Mouse (Mus musculus): ENCODE data around the gene Ubxn11. TPM values are rescaled to one million over a fixed set of nuclear protein-coding genes. Genes with fewer than 3 reads are reported as not detected.

The Ubxn11 gene
- polyA plus RNA-seq, 1 experiment from 2014 or later, result 13.4 TPM

DNA sequence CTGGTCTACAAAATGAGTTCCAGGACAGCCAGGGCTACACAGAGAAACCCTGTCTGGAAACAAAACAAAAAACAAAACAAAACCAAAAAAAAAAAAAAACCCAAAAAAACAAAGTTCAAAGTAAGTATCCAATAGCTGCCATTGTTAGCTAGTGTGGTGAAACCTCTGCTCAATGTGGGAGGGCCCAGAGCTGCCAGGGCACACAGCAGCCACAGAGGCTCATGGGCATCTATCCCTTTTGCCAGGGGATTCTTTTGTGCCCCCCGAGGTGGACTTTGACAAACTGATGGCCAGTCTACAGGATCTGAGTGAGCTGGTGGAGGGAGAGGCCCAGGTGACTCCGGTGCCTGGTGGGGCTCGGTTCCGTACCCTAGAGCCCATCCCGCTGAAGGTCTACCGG, 20.8 kb downstream of the Ubxn11 start:
- 95% methylated on average over 6 of the region's 6 CpGs for WGBS
- Histone ChIP-seq H3K27ac (no peak overlapping the region), H3K4me1 (peaks cover 21% of the 10 kb centered on the region), H3K36me3 (no peaks in the 10 kb centered on the region), H3K4me2 (replicated peaks) (no peak overlapping the region), H3K4me3 (no peak overlapping the region), H3K9ac (no peak overlapping the region), H3K9me3 (replicated peaks) (no peaks in the 10 kb centered on the region), H3K27me3 (no peaks in the 10 kb centered on the region)
- no peak for ATAC-seq (ENCODE audit: low FRiP score)

DNA sequence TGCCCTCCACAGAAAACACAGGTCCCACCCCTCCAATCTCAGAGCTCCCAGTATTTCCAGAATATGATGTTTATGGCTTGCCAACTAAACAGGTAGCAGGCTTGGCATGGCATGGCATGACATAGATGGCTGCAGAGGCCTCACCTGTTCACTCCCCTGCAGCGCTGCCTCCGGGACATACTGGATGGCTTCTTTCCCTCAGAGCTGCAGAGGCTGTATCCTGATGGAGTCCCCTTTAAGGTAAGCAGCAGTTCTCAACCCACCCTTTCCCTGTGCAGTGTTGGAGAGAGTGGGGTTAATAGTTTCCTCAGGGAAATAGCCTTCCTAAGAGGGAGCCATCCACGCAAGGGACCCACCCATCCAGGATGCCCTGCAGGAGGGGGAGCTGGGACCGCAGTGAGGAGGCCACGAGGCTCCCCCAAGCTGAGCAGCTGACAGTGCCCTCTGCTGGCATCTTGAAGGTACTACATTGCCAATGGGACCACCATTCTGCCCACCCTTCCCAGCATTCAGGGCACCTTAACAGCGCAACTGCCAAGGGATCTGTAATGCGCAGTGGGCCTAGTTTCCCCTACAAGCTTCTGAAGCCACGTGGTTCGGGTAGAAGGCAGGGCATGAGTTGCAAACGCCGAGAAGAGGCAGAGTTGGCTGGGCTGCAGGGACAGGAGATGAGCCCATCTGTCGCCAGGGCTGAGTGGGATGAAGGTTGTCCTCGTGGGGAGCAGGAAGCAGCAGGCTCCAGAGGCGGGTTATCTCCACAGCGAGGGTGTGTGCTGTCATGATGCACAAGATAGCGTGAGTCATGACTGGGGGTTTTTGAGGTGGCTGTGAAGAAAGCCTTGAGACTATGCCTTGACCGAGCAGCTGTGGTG, 21.5 kb downstream of the Ubxn11 start:
- no peaks in the 10 kb centered on the region for H3K27me3 ChIP-seq

DNA sequence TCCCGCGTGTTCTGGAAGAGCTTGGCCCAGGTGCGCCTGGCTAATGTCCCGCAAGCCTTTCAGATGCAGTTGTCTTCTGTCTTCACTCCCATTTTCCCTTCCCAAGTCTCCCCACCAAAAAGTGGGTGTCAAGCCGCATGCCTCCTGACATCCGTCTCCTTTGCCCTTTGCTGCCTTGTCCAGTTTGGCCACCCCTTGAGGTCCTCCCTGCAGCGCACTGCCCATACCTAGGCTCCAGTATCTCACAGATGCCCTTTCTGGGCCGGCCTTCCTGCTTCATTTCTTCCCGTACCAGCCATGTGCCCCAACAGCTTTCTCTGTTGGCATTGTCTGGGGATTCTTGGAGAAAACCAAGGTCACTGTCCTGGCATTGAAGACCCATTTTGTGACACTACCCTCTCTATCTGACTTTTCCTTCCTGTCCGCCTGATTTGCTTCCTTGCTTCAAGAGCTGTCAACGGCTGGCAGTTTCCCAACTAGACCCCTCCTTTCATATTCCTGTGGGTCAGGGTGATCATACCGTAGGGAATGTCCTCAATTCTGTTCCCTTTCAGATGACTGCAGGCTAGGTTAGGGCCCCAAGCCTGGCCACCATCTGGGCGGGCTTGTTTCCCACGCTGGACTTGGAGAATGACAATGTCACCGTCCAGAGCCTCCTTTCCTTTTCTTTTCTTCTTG, 23.2 kb downstream of the Ubxn11 start:
- 90% methylated on average over 15 of the region's 15 CpGs for WGBS
- no peak for ATAC-seq (ENCODE audit: low FRiP score)
- Histone ChIP-seq H3K4me1 (peaks cover 29% of the 10 kb centered on the region), H3K4me3 (no peak overlapping the region), H3K36me3 (peaks cover 2% of the 10 kb centered on the region), H3K9me3 (replicated peaks) (no peaks in the 10 kb centered on the region), H3K4me2 (replicated peaks) (no peak overlapping the region), H3K27ac (no peak overlapping the region), H3K9ac (no peak overlapping the region), H3K27me3 (no peaks in the 10 kb centered on the region)

More for the DNA sequence above, 21.5 kb downstream of the Ubxn11 start:
- Histone ChIP-seq H3K36me3 (no peaks in the 10 kb centered on the region), H3K4me3 (no peak overlapping the region), H3K9me3 (replicated peaks) (no peaks in the 10 kb centered on the region), H3K4me1 (peaks cover 23% of the 10 kb centered on the region), H3K9ac (no peak overlapping the region; the same call in 1 of the 2 replicates), H3K27ac (no peak overlapping the region), H3K4me2 (replicated peaks) (no peak overlapping the region)
- 25% methylated on average over 17 of the region's 17 CpGs for WGBS
- ATAC-seq (ENCODE audit: low FRiP score), result no peak

DNA sequence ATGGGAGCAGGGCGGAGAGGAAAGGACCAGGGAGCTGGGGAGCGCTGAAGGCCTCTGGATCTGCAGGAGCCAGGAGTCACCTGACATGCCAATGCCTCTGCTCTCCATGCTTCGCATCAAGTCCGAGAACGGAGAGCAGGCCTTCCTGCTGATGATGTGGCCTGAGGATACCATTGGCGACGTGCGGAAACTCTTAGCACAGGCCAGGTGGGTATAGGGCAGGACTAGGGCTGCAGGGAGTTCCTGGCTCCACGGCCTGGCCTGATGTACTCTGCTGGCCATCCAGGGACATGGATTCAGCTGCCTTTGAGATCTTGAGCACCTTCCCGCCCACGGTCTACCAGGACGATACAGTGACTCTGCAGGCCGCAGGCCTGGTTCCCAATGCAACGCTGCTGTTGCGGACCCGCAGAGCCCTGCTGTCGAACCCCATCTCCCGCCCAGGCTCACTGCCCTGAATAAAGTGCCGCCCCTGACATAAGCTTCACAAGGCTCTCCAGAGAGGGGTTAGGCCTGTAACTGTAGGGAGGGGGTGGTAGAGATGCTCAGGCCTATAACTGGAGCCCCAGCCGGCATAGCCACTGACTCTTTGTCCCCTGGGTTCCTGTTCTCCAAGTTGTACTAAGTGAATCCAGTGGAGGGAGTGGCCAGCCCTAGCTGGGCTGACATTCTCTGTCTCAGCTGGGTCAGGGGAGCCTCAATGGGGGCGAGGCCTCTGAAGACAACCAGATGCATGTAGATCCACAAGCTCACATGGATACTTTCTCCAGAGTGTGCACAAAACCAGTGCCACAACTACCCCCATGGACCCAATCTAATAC, 24.1 kb downstream of the Ubxn11 start:
- no peak overlapping the region for H3K4me3 ChIP-seq
- ATAC-seq (ENCODE audit: low FRiP score), result no peak
- no peak overlapping the region for H3K27ac ChIP-seq
- H3K36me3 ChIP-seq, result peaks cover 12% of the 10 kb centered on the region
- H3K4me2 ChIP-seq (replicated peaks), result 0 out of 2 replicates have a peak overlapping the region, but pooled peaks have one; percentile 91
- no peak overlapping the region for H3K9ac ChIP-seq
- no peaks in the 10 kb centered on the region for H3K27me3 ChIP-seq
- 86% methylated on average over 21 of the region's 21 CpGs for WGBS
- H3K9me3 ChIP-seq (replicated peaks), result no peaks in the 10 kb centered on the region
- peaks cover 29% of the 10 kb centered on the region for H3K4me1 ChIP-seq

DNA sequence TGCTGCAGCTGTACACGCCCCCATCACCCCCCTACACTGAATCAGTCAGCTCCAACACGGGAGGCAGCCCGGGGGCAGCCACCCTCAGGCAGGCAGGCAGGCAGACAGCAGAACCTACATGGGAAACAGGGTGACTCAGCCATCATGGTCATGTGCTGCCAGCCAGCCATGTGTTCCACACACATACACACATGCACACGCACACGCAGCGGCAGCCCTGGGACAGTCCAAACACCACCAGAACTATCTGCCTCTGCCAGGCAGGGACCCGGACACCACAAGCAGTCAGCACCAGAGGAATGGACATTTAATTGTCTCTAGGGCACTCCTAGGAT, 24.7 kb downstream of the Ubxn11 start:
- Histone ChIP-seq H3K4me2 (replicated peaks) (0 out of 2 replicates have a peak overlapping the region, but pooled peaks have one; percentile 91), H3K4me3 (no peak overlapping the region)
- no peak for ATAC-seq (ENCODE audit: low FRiP score)

DNA sequence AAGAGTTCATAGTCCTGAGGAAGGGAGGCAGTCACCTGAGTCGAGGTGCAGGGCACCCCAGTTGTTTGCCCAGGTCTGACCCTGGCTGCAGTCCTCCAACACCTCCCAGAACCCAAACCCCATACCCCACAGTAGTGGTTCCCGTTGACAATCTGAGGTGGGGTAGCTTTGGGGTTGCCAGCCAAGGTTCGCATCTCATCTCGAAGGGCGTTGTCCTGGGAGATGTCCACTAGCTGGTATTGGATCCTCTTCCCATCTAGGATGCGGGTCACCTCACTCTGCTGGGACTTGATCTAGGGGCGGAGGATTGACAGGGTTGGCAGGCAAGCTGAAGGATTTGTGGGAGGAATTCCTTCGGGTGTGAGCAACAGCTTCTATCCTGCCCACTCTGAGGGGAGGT, 25.4 kb downstream of the Ubxn11 start:
- 60% methylated on average over 8 of the region's 8 CpGs for WGBS
- H3K4me1 ChIP-seq, result peaks cover 29% of the 10 kb centered on the region
- H3K9me3 ChIP-seq (replicated peaks), result no peaks in the 10 kb centered on the region
- H3K4me2 ChIP-seq (replicated peaks), result peak overlapping the region; percentile 91
- H3K9ac ChIP-seq, result peak overlapping the region; percentile 89
- H3K27ac ChIP-seq, result 0 out of 2 replicates have a peak overlapping the region, but pooled peaks have one; percentile 76
- peaks cover 17% of the 10 kb centered on the region for H3K36me3 ChIP-seq
- ATAC-seq (ENCODE audit: low FRiP score), result 0 out of 2 replicates have a peak, but pooled peaks have one; percentile 1
- peak overlapping the region; percentile 84 for H3K4me3 ChIP-seq
- H3K27me3 ChIP-seq, result no peaks in the 10 kb centered on the region

More for the DNA sequence above, 24.7 kb downstream of the Ubxn11 start:
- Histone ChIP-seq H3K4me1 (peaks cover 29% of the 10 kb centered on the region), H3K9ac (no peak overlapping the region), H3K9me3 (replicated peaks) (no peaks in the 10 kb centered on the region), H3K27ac (no peak overlapping the region), H3K27me3 (no peaks in the 10 kb centered on the region), H3K36me3 (peaks cover 14% of the 10 kb centered on the region)
- WGBS, result 86% methylated on average over 7 of the region's 7 CpGs

DNA sequence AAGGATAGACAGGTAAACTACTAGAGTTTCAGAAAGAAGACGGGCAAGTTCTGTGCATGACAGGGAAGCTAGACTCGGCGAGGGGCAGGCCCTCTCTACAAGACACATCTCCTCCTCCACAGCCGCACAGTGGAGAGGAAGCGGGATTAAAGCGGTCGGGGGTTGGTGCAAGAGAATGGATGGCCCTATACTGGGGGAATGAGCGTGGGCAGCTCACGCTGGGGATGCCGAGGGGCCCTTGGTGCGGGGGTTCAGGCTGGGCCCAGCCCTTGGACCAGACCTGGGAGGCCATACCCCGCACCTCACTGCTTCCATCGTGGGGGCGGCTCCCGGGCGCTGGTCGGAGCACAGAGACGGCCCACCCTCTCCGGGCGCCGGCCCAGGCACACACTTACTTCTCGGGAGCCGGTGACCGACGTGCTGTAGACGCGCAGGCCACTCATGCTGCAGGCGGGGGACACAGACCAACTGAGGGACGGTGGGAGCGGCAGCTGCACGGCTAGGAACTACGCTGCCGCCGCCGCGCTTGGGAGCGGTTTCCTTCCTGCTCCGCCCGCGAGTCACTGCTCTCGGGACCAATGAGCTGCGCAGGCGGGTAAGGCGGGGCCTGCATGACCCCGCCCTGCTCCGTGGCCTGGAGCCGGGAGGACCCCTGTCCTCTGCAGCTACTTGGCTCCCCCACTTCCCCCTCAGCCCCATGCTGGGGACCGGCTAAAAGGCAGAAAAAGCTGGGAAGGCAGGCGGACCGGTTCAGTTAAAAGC, 26.0 kb downstream of the Ubxn11 start, which contains the start of gene Sh3bgrl3:
Sh3bgrl3 (minus strand) TSS at position 569 of the 762 bp plus-strand sequence.
- Histone ChIP-seq H3K4me2 (replicated peaks) (peak within 1 kb of the TSS; percentile 91), H3K27ac (peak within 1 kb of the TSS; percentile 76), H3K9ac (peak within 1 kb of the TSS; percentile 89), H3K27me3 (no peaks in the 10 kb centered on the region), H3K4me1 (peaks cover 29% of the 10 kb centered on the region), H3K9me3 (replicated peaks) (no peaks in the 10 kb centered on the region), H3K36me3 (peaks cover 19% of the 10 kb centered on the region), H3K4me3 (peak within 1 kb of the TSS; percentile 84)
- WGBS, result under 1% methylated on average over 50 of the region's 50 CpGs
- ATAC-seq (ENCODE audit: low FRiP score), result peak; percentile 95

DNA sequence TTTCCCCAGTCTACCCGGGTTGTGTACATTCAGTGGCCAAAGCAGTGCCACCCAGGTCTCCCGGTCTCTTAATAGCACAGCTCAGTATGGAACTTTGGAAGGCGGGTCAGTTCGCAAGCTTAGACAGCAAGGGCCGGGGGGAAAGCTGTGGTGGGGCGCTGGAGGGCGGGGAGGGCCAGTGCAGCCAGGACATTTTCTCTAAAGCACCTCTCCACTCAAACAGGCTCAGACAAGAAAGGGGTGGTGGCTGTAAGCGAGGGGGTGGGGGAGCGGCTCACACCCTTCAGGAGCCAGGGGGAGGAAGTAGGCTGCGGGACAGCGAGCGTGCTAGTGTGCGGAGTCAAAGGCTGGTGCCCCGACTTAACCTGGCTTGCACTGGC, 26.6 kb downstream of the Ubxn11 start:
- H3K27ac ChIP-seq, result peak overlapping the region; percentile 60
- ATAC-seq (ENCODE audit: low FRiP score), result peak; percentile 39; the same call in 1 of the 2 replicates
- WGBS, result 7% methylated on average over 14 of the region's 14 CpGs

DNA sequence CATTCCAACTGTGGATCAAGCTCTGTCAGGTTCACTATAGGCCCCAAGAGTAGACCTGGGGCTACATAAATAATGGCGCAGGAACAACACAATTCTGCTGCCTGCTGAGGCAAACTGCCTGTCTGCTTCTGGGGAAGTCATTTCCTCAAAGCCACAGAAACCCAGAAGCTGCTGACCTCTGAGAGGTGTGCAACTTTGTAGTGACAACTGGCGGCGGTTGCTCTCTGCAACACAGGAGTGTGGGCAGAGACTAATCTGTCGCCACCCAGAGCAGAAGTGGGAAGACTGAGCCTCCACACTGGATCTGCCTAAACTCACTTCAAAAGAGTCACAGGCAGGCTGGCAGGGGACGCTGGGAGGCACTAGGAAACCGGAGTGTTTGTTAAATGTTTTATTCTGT, 27.1 kb downstream of the Ubxn11 start:
- WGBS, result 48% methylated on average over 6 of the region's 6 CpGs
- H3K9me3 ChIP-seq (replicated peaks), result no peaks in the 10 kb centered on the region
- peaks cover 24% of the 10 kb centered on the region for H3K4me1 ChIP-seq
- H3K27ac ChIP-seq, result peak overlapping the region; percentile 60; the same call in 1 of the 2 replicates
- peak overlapping the region; percentile 91 for H3K4me2 ChIP-seq (replicated peaks)
- 0 out of 2 replicates have a peak overlapping the region, but pooled peaks have one; percentile 84 for H3K4me3 ChIP-seq
- H3K9ac ChIP-seq, result no peak overlapping the region
- peaks cover 19% of the 10 kb centered on the region for H3K36me3 ChIP-seq
- no peak for ATAC-seq (ENCODE audit: low FRiP score)
- H3K27me3 ChIP-seq, result no peaks in the 10 kb centered on the region

More for the DNA sequence above, 26.6 kb downstream of the Ubxn11 start:
- Histone ChIP-seq H3K4me3 (peak overlapping the region; percentile 84), H3K9me3 (replicated peaks) (no peaks in the 10 kb centered on the region), H3K4me2 (replicated peaks) (peak overlapping the region; percentile 91), H3K36me3 (peaks cover 19% of the 10 kb centered on the region), H3K4me1 (peaks cover 27% of the 10 kb centered on the region), H3K9ac (peak overlapping the region; percentile 89), H3K27me3 (no peaks in the 10 kb centered on the region)

DNA sequence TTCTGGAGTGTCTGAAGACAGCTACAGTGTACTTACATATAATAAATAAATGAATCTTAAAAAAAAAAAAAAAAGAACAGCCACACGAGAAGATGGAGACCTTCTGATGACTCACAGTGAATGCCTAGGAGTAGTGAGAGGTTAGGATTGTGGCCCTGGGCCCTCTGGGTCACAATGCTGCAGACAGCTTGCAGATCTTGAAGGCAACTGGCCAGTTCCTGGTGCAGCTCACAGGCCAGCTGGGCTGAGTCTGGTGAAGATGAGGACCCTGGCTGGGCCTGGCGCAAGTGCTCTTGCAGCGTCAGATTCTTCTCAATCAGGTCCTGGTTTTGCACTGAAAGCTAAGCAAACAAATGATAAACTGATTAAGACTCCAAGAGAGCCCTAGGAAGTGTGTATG, 29.7 kb downstream of the Ubxn11 start:
- Histone ChIP-seq H3K27ac (no peak overlapping the region), H3K9ac (peak overlapping the region; percentile 13; the same call in 1 of the 2 replicates), H3K27me3 (no peaks in the 10 kb centered on the region), H3K9me3 (replicated peaks) (no peaks in the 10 kb centered on the region), H3K36me3 (peaks cover 19% of the 10 kb centered on the region), H3K4me2 (replicated peaks) (no peak overlapping the region), H3K4me3 (no peak overlapping the region), H3K4me1 (peaks cover 19% of the 10 kb centered on the region)
- no peak for ATAC-seq (ENCODE audit: low FRiP score)
- WGBS, result 92% methylated on average over 3 of the region's 3 CpGs

DNA sequence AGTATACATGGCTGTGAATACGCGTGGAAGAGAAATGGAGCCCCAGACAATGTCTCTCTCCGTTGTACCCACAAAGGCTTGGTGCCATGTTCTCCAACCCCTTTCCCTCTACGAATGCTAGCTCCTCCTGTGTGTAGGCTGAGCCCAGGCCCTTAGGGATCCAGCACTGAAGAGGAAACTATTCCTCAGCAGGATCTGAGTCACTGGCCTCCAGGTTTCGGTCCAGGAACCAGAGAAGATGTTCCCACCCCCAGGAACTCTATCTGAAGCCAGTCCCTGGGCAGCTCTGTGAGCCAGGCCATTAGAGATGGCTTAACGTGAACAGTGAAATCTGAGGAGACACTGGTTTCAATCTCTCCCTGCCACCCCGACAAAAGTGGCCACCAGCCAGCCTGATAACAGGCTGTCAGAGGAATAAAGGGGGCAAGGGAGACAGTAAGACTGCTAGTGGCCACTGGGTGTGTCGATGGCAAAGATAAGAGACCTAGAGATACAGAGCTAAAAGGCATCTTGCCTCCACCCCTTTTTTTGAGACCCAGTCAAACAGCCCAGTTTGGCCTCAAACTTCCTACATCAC, 30.2 kb downstream of the Ubxn11 start:
- Histone ChIP-seq H3K27me3 (no peaks in the 10 kb centered on the region), H3K36me3 (peaks cover 21% of the 10 kb centered on the region), H3K9ac (peak overlapping the region; percentile 13; the same call in 1 of the 2 replicates), H3K4me1 (peaks cover 14% of the 10 kb centered on the region), H3K4me2 (replicated peaks) (no peak overlapping the region), H3K4me3 (no peak overlapping the region), H3K27ac (no peak overlapping the region), H3K9me3 (replicated peaks) (no peaks in the 10 kb centered on the region)
- 86% methylated on average over 8 of the region's 8 CpGs for WGBS
- no peak for ATAC-seq (ENCODE audit: low FRiP score)
